ENCODE assay signal across 18 mouse cellular contexts in the genomic region with DNA sequence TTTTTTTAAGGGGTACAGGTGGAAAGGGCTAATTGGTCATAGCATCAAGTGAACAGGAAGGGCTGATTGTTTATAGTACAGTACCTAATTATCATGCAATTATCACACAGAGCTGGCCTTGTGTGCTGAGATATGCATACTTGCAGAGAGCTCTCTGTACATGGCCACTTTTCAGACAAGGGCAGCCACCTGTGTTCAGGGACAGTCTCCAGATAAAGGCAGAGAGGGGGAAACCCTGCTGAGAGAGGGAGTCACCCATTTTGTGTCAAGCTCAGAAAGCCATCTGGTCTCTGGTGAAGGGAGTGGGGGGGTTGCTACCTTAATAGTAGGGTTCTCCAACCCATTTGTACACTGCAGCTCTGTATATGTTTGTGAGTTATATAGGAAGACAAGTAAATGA.
A peak's percentile ranks its signal among the peaks of the same experiment; 100 is the strongest.
DNase-seq lines count a peak whose midpoint lies in the region; ATAC-seq lines count a peak whose summit lies in the region.
"Had no signal": no experiment of that assay in that cellular context is flagged by ENCODE, and none has a peak within 500 bp of the region (broad histone marks: within the 10 kb centered on the region; RNA-seq: fewer than 3 reads in every experiment).

No protein-coding gene starts in this region.

- no peak for ATAC-seq in CD4-positive, CD25-positive, alpha-beta regulatory T cell, adult 4 months
- ATAC-seq: forebrain, embryonic 14.5 days; intestine, postnatal 0 days; midbrain, embryonic 15.5 days had no signal

- DNase-seq in ES-CJ7 (ENCODE audit: low read depth, low spot score), result peak; percentile 48
- DNase-seq in brain, adult 2 months (ENCODE audit: low read depth, low spot score), result peak; percentile 65
- DNase-seq in cerebellum, adult 8-10 months, result peak; percentile 39
- DNase-seq in cerebellum, postnatal 36 days, result peak; percentile 26
- no peak for DNase-seq in right cerebral cortex, postnatal 4 days
- no peak for DNase-seq in ovary, postnatal 14 days (ENCODE audit: low spot score)
- DNase-seq: adrenal gland, postnatal 14 days; gastrocnemius, postnatal 25 days; heart, adult 11 months; heart, postnatal 36 days; kidney, adult 9 months; kidney, postnatal 10 days; layer of hippocampus, postnatal 36 days; thymus, postnatal 4 days had no signal

Comparison
In these comparisons a context has a peak if more than half of its experiments do, and no peak if none do; other contexts are left out.
1. DNase-seq: peak in ES-CJ7 (single experiment), brain, adult 2 months (single experiment), cerebellum, adult 8-10 months (single experiment) and cerebellum, postnatal 36 days (2 of 2); none in right cerebral cortex, postnatal 4 days (single experiment) and ovary, postnatal 14 days (single experiment).